Mouse (Mus musculus): ENCODE data around the gene Defa32. TPM values are rescaled to one million over a fixed set of nuclear protein-coding genes. Genes with fewer than 3 reads are reported as not detected.
"Not testable (repeated sequence)": the region's sequence is repeated elsewhere in the genome, so short reads cannot be mapped to it uniquely, and the experiment has no call there.

The Defa32 gene
- total RNA-seq (2021), result not detected
- long read RNA-seq, experiment 1, result 0 reads
- long read RNA-seq, experiment 2, result 0 reads

GRCm38 (mm10) chr8:21528732-21529131 is at the start of gene Defa32:
Gene Defa32, plus strand, starts transcription at chr8:21529032.
- not testable (repeated sequence) for DNase-seq

- not testable (repeated sequence) for DNase-seq
Observed at GRCm38 (mm10) chr8:21508958-21509357, 19.9 kb upstream of the Defa32 start, which contains the start of gene Defa20. Gene Defa20, plus strand, starts transcription at chr8:21509258.

GRCm38 (mm10) chr8:21565086-21565485 is 36.3 kb downstream of the Defa32 start, which contains the start of gene Defa37:
Gene Defa37, plus strand, starts transcription at chr8:21565386.
- DNase-seq, result not testable (repeated sequence)

Other genes with a start within 250 kb of the Defa32 start
- not detected for gene Defa27, start 213.5 kb upstream of the Defa32 start, total RNA-seq (2021)
- not detected for gene Defa29, start 202.0 kb upstream of the Defa32 start, total RNA-seq (2021)
- not detected for gene Defa2, start 150.5 kb upstream of the Defa32 start, total RNA-seq (2021)
- not detected for gene Defa33, start 137.2 kb upstream of the Defa32 start, total RNA-seq (2021)
- not detected for gene Defa36, start 101.6 kb upstream of the Defa32 start, total RNA-seq (2021)
- not detected for gene Gm7849, start 72.5 kb upstream of the Defa32 start, total RNA-seq (2021)
- not detected for gene Defa20, start 19.8 kb upstream of the Defa32 start, total RNA-seq (2021)
- not detected for gene Defa37, start 36.4 kb downstream of the Defa32 start, total RNA-seq (2021)
- not detected for gene Defa28, start 54.0 kb downstream of the Defa32 start, total RNA-seq (2021)
- not detected for gene Gm7861, start 65.5 kb downstream of the Defa32 start, total RNA-seq (2021)
- not detected for gene Defa26, start 89.2 kb downstream of the Defa32 start, total RNA-seq (2021)
- not detected for gene Defa17, start 126.7 kb downstream of the Defa32 start, total RNA-seq (2021)
- gene Defa34, start 136.8 kb downstream of the Defa32 start, total RNA-seq (2021), result not detected
- gene AY761184, start 174.6 kb downstream of the Defa32 start, total RNA-seq (2021), result not detected
- not detected for gene Defa24, start 205.5 kb downstream of the Defa32 start, total RNA-seq (2021)